Mouse (Mus musculus): ENCODE data around the gene Atg9a. TPM values are rescaled to one million over a fixed set of nuclear protein-coding genes. Genes with fewer than 3 reads are reported as not detected.

The Atg9a gene
- polyA plus RNA-seq, 1 experiment from 2014 or later = 33.0 TPM

- Histone ChIP-seq H3K9me3 (ENCODE audit: low read length) (no peaks in the 10 kb centered on the region), H3K4me3 (ENCODE audit: low read length) (no peak overlapping the region), H3K27ac (ENCODE audit: low read length) (no peak overlapping the region), H3K4me1 (ENCODE audit: insufficient read depth, low read length) (peaks cover 9% of the 10 kb centered on the region), H3K4me2 (replicated peaks; ENCODE audit: low read depth, low read length) (no peak overlapping the region), H3K27me3 (ENCODE audit: insufficient read depth, low read length) (no peaks in the 10 kb centered on the region), H3K36me3 (ENCODE audit: insufficient read depth, low read length) (peaks cover 36% of the 10 kb centered on the region), H3K9ac (replicated peaks; ENCODE audit: low read length) (no peak overlapping the region)
- ATAC-seq (ENCODE audit: low FRiP score, low TSS enrichment) = no peak
- WGBS = 83% methylated on average over 7 of the region's 7 CpGs
Measured at GRCm38 (mm10) chr1:75147411-75148135, 44.4 kb downstream of the Atg9a start.

- no peaks in the 10 kb centered on the region for H3K27me3 ChIP-seq (ENCODE audit: insufficient read depth, low read length)
- H3K36me3 ChIP-seq (ENCODE audit: insufficient read depth, low read length) = peaks cover 36% of the 10 kb centered on the region
- H3K27ac ChIP-seq (ENCODE audit: low read length) = no peak overlapping the region
- H3K9me3 ChIP-seq (ENCODE audit: low read length) = no peaks in the 10 kb centered on the region
- no peak overlapping the region for H3K4me2 ChIP-seq (replicated peaks; ENCODE audit: low read depth, low read length)
- peaks cover 14% of the 10 kb centered on the region for H3K4me1 ChIP-seq (ENCODE audit: insufficient read depth, low read length)
- ATAC-seq (ENCODE audit: low FRiP score, low TSS enrichment) = no peak
- no peak overlapping the region for H3K4me3 ChIP-seq (ENCODE audit: low read length)
- 95% methylated on average over 3 of the region's 3 CpGs for WGBS
- H3K9ac ChIP-seq (replicated peaks; ENCODE audit: low read length) = no peak overlapping the region
Measured at GRCm38 (mm10) chr1:75145589-75145988, 46.4 kb downstream of the Atg9a start.

GRCm38 (mm10) chr1:75142301-75143261 lies 49.4 kb downstream of the Atg9a start, which contains the start of the genes Cnppd1 and Retreg2:
Cnppd1 (minus strand) TSS chr1:75142711.
Retreg2 (plus strand) TSS chr1:75142778.
- Histone ChIP-seq H3K4me2 (replicated peaks; ENCODE audit: low read depth, low read length) (peak within 1 kb of the TSS; percentile 94), H3K27ac (ENCODE audit: low read length) (peak within 1 kb of the TSS; percentile 98), H3K4me1 (ENCODE audit: insufficient read depth, low read length) (peaks cover 16% of the 10 kb centered on the region), H3K9ac (replicated peaks; ENCODE audit: low read length) (peak within 1 kb of the TSS; percentile 94), H3K4me3 (ENCODE audit: low read length) (peak within 1 kb of the TSS; percentile 90), H3K27me3 (ENCODE audit: insufficient read depth, low read length) (no peaks in the 10 kb centered on the region), H3K9me3 (ENCODE audit: low read length) (no peaks in the 10 kb centered on the region), H3K36me3 (ENCODE audit: insufficient read depth, low read length) (peaks cover 44% of the 10 kb centered on the region)
- peak; percentile 88 for ATAC-seq (ENCODE audit: low FRiP score, low TSS enrichment)
- WGBS = under 1% methylated on average over 84 of the region's 91 CpGs

- H3K4me3 ChIP-seq (ENCODE audit: low read length) = peak overlapping the region; percentile 90
- no peaks in the 10 kb centered on the region for H3K9me3 ChIP-seq (ENCODE audit: low read length)
- no peaks in the 10 kb centered on the region for H3K27me3 ChIP-seq (ENCODE audit: insufficient read depth, low read length)
- WGBS = under 1% methylated on average over 53 of the region's 53 CpGs
- peaks cover 42% of the 10 kb centered on the region for H3K36me3 ChIP-seq (ENCODE audit: insufficient read depth, low read length)
- peak overlapping the region; percentile 94 for H3K4me2 ChIP-seq (replicated peaks; ENCODE audit: low read depth, low read length)
- ATAC-seq (ENCODE audit: low FRiP score, low TSS enrichment) = peak; percentile 44; the same call in 1 of the 2 replicates
- peaks cover 16% of the 10 kb centered on the region for H3K4me1 ChIP-seq (ENCODE audit: insufficient read depth, low read length)
- peak overlapping the region; percentile 94 for H3K9ac ChIP-seq (replicated peaks; ENCODE audit: low read length)
- H3K27ac ChIP-seq (ENCODE audit: low read length) = peak overlapping the region; percentile 98
Measured at GRCm38 (mm10) chr1:75141486-75142190, 50.4 kb downstream of the Atg9a start.

GRCm38 (mm10) chr1:75140601-75141190 lies 51.3 kb downstream of the Atg9a start:
- H3K9me3 ChIP-seq (ENCODE audit: low read length) = no peaks in the 10 kb centered on the region
- ATAC-seq (ENCODE audit: low FRiP score, low TSS enrichment) = peak; percentile 20; the same call in 1 of the 2 replicates
- H3K27ac ChIP-seq (ENCODE audit: low read length) = peak overlapping the region; percentile 98
- H3K27me3 ChIP-seq (ENCODE audit: insufficient read depth, low read length) = no peaks in the 10 kb centered on the region
- peak overlapping the region; percentile 94 for H3K9ac ChIP-seq (replicated peaks; ENCODE audit: low read length)
- peak overlapping the region; percentile 94 for H3K4me2 ChIP-seq (replicated peaks; ENCODE audit: low read depth, low read length)
- 67% methylated on average over 4 of the region's 4 CpGs for WGBS
- peak overlapping the region; percentile 90 for H3K4me3 ChIP-seq (ENCODE audit: low read length)
- H3K36me3 ChIP-seq (ENCODE audit: insufficient read depth, low read length) = peaks cover 42% of the 10 kb centered on the region
- H3K4me1 ChIP-seq (ENCODE audit: insufficient read depth, low read length) = peaks cover 16% of the 10 kb centered on the region

- Histone ChIP-seq H3K9ac (replicated peaks; ENCODE audit: low read length) (no peak overlapping the region), H3K4me2 (replicated peaks; ENCODE audit: low read depth, low read length) (no peak overlapping the region), H3K9me3 (ENCODE audit: low read length) (no peaks in the 10 kb centered on the region), H3K36me3 (ENCODE audit: insufficient read depth, low read length) (peaks cover 37% of the 10 kb centered on the region), H3K4me1 (ENCODE audit: insufficient read depth, low read length) (peaks cover 9% of the 10 kb centered on the region), H3K4me3 (ENCODE audit: low read length) (no peak overlapping the region), H3K27ac (ENCODE audit: low read length) (no peak overlapping the region), H3K27me3 (ENCODE audit: insufficient read depth, low read length) (no peaks in the 10 kb centered on the region)
- 98% methylated on average over 2 of the region's 2 CpGs for WGBS
- ATAC-seq (ENCODE audit: low FRiP score, low TSS enrichment) = no peak
Measured at GRCm38 (mm10) chr1:75138448-75138847, 53.5 kb downstream of the Atg9a start.

- H3K36me3 ChIP-seq (ENCODE audit: insufficient read depth, low read length) = peaks cover 37% of the 10 kb centered on the region
Measured at GRCm38 (mm10) chr1:75136730-75137129, 55.3 kb downstream of the Atg9a start.

GRCm38 (mm10) chr1:75136293-75136692 lies 55.7 kb downstream of the Atg9a start:
- Histone ChIP-seq H3K4me2 (replicated peaks; ENCODE audit: low read depth, low read length) (no peak overlapping the region), H3K36me3 (ENCODE audit: insufficient read depth, low read length) (peaks cover 37% of the 10 kb centered on the region)
- 77% methylated on average over 6 of the region's 6 CpGs for WGBS

More at GRCm38 (mm10) chr1:75136730-75137129, 55.3 kb downstream of the Atg9a start:
- Histone ChIP-seq H3K9ac (replicated peaks; ENCODE audit: low read length) (no peak overlapping the region), H3K4me3 (ENCODE audit: low read length) (no peak overlapping the region), H3K27ac (ENCODE audit: low read length) (no peak overlapping the region), H3K27me3 (ENCODE audit: insufficient read depth, low read length) (no peaks in the 10 kb centered on the region), H3K9me3 (ENCODE audit: low read length) (no peaks in the 10 kb centered on the region), H3K4me1 (ENCODE audit: insufficient read depth, low read length) (peaks cover 10% of the 10 kb centered on the region; the same call in 1 of the 2 replicates), H3K4me2 (replicated peaks; ENCODE audit: low read depth, low read length) (no peak overlapping the region)
- no peak for ATAC-seq (ENCODE audit: low FRiP score, low TSS enrichment)
- 68% methylated on average over 3 of the region's 3 CpGs for WGBS

More at GRCm38 (mm10) chr1:75136293-75136692, 55.7 kb downstream of the Atg9a start:
- Histone ChIP-seq H3K27me3 (ENCODE audit: insufficient read depth, low read length) (no peaks in the 10 kb centered on the region), H3K4me3 (ENCODE audit: low read length) (no peak overlapping the region), H3K9me3 (ENCODE audit: low read length) (no peaks in the 10 kb centered on the region), H3K27ac (ENCODE audit: low read length) (no peak overlapping the region), H3K9ac (replicated peaks; ENCODE audit: low read length) (no peak overlapping the region), H3K4me1 (ENCODE audit: insufficient read depth, low read length) (peaks cover 10% of the 10 kb centered on the region; the same call in 1 of the 2 replicates)
- ATAC-seq (ENCODE audit: low FRiP score, low TSS enrichment) = no peak
